Mouse (Mus musculus): Measurements from ENCODE around the gene Slc39a10. TPM values are rescaled to one million over a fixed set of nuclear protein-coding genes. Genes with fewer than 3 reads are reported as not detected.

Gene Slc39a10
- total RNA-seq (2021): 100 to 1,000 TPM in 1 of 2 experiments, 10 to 100 TPM in 1; 91.8 to 102 TPM
- long read RNA-seq, experiment 1, full-length matches to known transcripts: 45 of 62 reads
- long read RNA-seq, experiment 1, partial matches to known transcripts: 7 of 62 reads
- long read RNA-seq, experiment 1, other reads (novel, unspliced or antisense): 10 of 62 reads
- long read RNA-seq, experiment 2, full-length matches to known transcripts: 46 of 70 reads
- long read RNA-seq, experiment 2, partial matches to known transcripts: 6 of 70 reads
- long read RNA-seq, experiment 2, other reads (novel, unspliced or antisense): 18 of 70 reads

GRCm38 (mm10) chr1:46892752-46893151, at the start of gene Slc39a10:
TSS of gene Slc39a10 (minus strand) at chr1:46892852.
- DNase-seq (ENCODE audit: low spot score in 2 of 2): no peak

GRCm38 (mm10) chr1:46939295-46939694, 46.6 kb upstream of the Slc39a10 start:
- DNase-seq (ENCODE audit: low spot score in 2 of 2): no peak

- no peak for DNase-seq (ENCODE audit: low spot score in 2 of 2)
Observed at GRCm38 (mm10) chr1:46937641-46938040, 45.0 kb upstream of the Slc39a10 start.

GRCm38 (mm10) chr1:46927104-46927503, 34.5 kb upstream of the Slc39a10 start:
- no peak for DNase-seq (ENCODE audit: low spot score in 2 of 2)

GRCm38 (mm10) chr1:46926239-46926638, 33.6 kb upstream of the Slc39a10 start:
- DNase-seq (ENCODE audit: low spot score in 2 of 2): no peak

GRCm38 (mm10) chr1:46924992-46925391, 32.3 kb upstream of the Slc39a10 start:
- no peak for DNase-seq (ENCODE audit: low spot score in 2 of 2)

GRCm38 (mm10) chr1:46922904-46923303, 30.3 kb upstream of the Slc39a10 start:
- DNase-seq (ENCODE audit: low spot score in 2 of 2): no peak

GRCm38 (mm10) chr1:46921630-46922029, 29.0 kb upstream of the Slc39a10 start:
- DNase-seq (ENCODE audit: low spot score in 2 of 2): no peak

- no peak for DNase-seq (ENCODE audit: low spot score in 2 of 2)
Observed at GRCm38 (mm10) chr1:46916237-46916636, 23.6 kb upstream of the Slc39a10 start.

GRCm38 (mm10) chr1:46914349-46914748, 21.7 kb upstream of the Slc39a10 start:
- no peak for DNase-seq (ENCODE audit: low spot score in 2 of 2)

GRCm38 (mm10) chr1:46912506-46913156, 20.0 kb upstream of the Slc39a10 start:
- DNase-seq (ENCODE audit: low spot score in 2 of 2): no peak

- DNase-seq (ENCODE audit: low spot score in 2 of 2): no peak
Observed at GRCm38 (mm10) chr1:46910154-46910553, 17.5 kb upstream of the Slc39a10 start.

GRCm38 (mm10) chr1:46905706-46906105, 13.1 kb upstream of the Slc39a10 start:
- DNase-seq (ENCODE audit: low spot score in 2 of 2): peak in 1 of 2 experiments; percentile 36

GRCm38 (mm10) chr1:46902102-46902683, 9.5 kb upstream of the Slc39a10 start:
- no peak for DNase-seq (ENCODE audit: low spot score in 2 of 2)

GRCm38 (mm10) chr1:46894281-46894842, 1.7 kb upstream of the Slc39a10 start:
- no peak for DNase-seq (ENCODE audit: low spot score in 2 of 2)

GRCm38 (mm10) chr1:46888726-46889125, 3.9 kb downstream of the Slc39a10 start:
- DNase-seq (ENCODE audit: low spot score in 2 of 2): no peak

GRCm38 (mm10) chr1:46888324-46888723, 4.3 kb downstream of the Slc39a10 start:
- DNase-seq (ENCODE audit: low spot score in 2 of 2): no peak

- no peak for DNase-seq (ENCODE audit: low spot score in 2 of 2)
Observed at GRCm38 (mm10) chr1:46887908-46888307, 4.7 kb downstream of the Slc39a10 start.

GRCm38 (mm10) chr1:46886091-46886490, 6.6 kb downstream of the Slc39a10 start:
- DNase-seq (ENCODE audit: low spot score in 2 of 2): no peak

- no peak for DNase-seq (ENCODE audit: low spot score in 2 of 2)
Observed at GRCm38 (mm10) chr1:46885231-46885630, 7.4 kb downstream of the Slc39a10 start.

- no peak for DNase-seq (ENCODE audit: low spot score in 2 of 2)
Observed at GRCm38 (mm10) chr1:46879951-46880350, 12.7 kb downstream of the Slc39a10 start.

GRCm38 (mm10) chr1:46873770-46874169, 18.9 kb downstream of the Slc39a10 start:
- no peak for DNase-seq (ENCODE audit: low spot score in 2 of 2)

All from layer of hippocampus, postnatal 14 days (tissue).